Mouse (Mus musculus) brain, embryonic 18.5 days (tissue): ENCODE measurements around the gene Irf2bp2.

Experiments
- DNase-seq: peaks from one replicate; pipeline ENCODE4 v3.0.0-alpha.2; 2012; ENCODE audit warnings: low read depth, low spot score

Gene Irf2bp2

GRCm38 (mm10) chr8:126593889-126594480 lies at the start of gene Irf2bp2:
TSS of gene Irf2bp2 (minus strand) at chr8:126593986.
- peak; percentile 91 for DNase-seq

- no peak for DNase-seq
Observed at GRCm38 (mm10) chr8:126642665-126643064, 48.9 kb upstream of the Irf2bp2 start.

- DNase-seq, result no peak
Observed at GRCm38 (mm10) chr8:126641568-126642295, 47.9 kb upstream of the Irf2bp2 start.

GRCm38 (mm10) chr8:126639161-126639560 lies 45.4 kb upstream of the Irf2bp2 start:
- DNase-seq, result no peak

- no peak for DNase-seq
Observed at GRCm38 (mm10) chr8:126638027-126638426, 44.2 kb upstream of the Irf2bp2 start.

- no peak for DNase-seq
Observed at GRCm38 (mm10) chr8:126634541-126635048, 40.8 kb upstream of the Irf2bp2 start.

- no peak for DNase-seq
Observed at GRCm38 (mm10) chr8:126628616-126629015, 34.8 kb upstream of the Irf2bp2 start.

GRCm38 (mm10) chr8:126626415-126626814 lies 32.6 kb upstream of the Irf2bp2 start:
- DNase-seq, result no peak

GRCm38 (mm10) chr8:126622111-126622795 lies 28.5 kb upstream of the Irf2bp2 start:
- DNase-seq, result no peak

- DNase-seq, result no peak
Observed at GRCm38 (mm10) chr8:126620721-126621120, 26.9 kb upstream of the Irf2bp2 start.

- no peak for DNase-seq
Observed at GRCm38 (mm10) chr8:126619487-126619886, 25.7 kb upstream of the Irf2bp2 start.

GRCm38 (mm10) chr8:126617665-126618064 lies 23.9 kb upstream of the Irf2bp2 start:
- no peak for DNase-seq

GRCm38 (mm10) chr8:126616736-126617135 lies 22.9 kb upstream of the Irf2bp2 start:
- no peak for DNase-seq

GRCm38 (mm10) chr8:126615765-126616164 lies 22.0 kb upstream of the Irf2bp2 start:
- no peak for DNase-seq

- DNase-seq, result no peak
Observed at GRCm38 (mm10) chr8:126614740-126615132, 20.9 kb upstream of the Irf2bp2 start.

GRCm38 (mm10) chr8:126614062-126614739 lies 20.4 kb upstream of the Irf2bp2 start:
- no peak for DNase-seq

- DNase-seq, result no peak
Observed at GRCm38 (mm10) chr8:126613143-126613542, 19.4 kb upstream of the Irf2bp2 start.

GRCm38 (mm10) chr8:126612739-126613138 lies 19.0 kb upstream of the Irf2bp2 start:
- no peak for DNase-seq

GRCm38 (mm10) chr8:126610713-126611112 lies 16.9 kb upstream of the Irf2bp2 start:
- DNase-seq, result no peak

- DNase-seq, result no peak
Observed at GRCm38 (mm10) chr8:126609556-126610263, 15.9 kb upstream of the Irf2bp2 start.

GRCm38 (mm10) chr8:126603241-126603947 lies 9.6 kb upstream of the Irf2bp2 start:
- DNase-seq, result no peak
